Mouse (Mus musculus) colon, adult 2 months (tissue): ENCODE results near the gene A430089I19Rik. TPM values are rescaled to one million over a fixed set of nuclear protein-coding genes. Genes with fewer than 3 reads are reported as not detected.

Experiments
- polyA plus RNA-seq: library from polyadenylated mRNA; depleted of rRNA; stranded (reverse); fragments of >200 nt; gene quantifications from 2 replicates; pipeline ENCODE4 v1.2.3, GENCODE M21; 2012; rRNA removed

Gene A430089I19Rik
- polyA plus RNA-seq, result not detected in 2 replicates

DNA sequence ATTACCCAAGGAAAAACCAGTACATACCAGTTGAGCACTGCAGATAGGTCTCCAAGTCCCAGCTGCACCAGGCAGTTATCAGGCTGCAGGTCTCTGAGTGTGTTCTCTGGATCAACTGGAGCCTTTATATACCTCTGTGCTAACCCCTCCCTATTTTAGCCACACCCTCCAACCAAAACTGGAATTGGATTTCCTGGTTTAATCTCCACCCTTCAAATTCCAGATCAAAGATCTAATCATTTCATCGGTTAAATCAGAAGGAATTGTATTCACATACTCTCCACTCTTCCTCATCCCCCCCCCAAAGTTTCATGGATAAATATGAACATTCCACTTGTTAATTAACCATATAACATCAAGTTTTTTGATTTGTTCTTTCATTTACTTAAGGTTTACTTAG, at the start of gene A430089I19Rik:
Gene A430089I19Rik (minus strand): TSS at position 101 of the 400 bp plus-strand sequence.

GRCm38 (mm10) chr5:94339449-94339848, 32.9 kb upstream of the A430089I19Rik start, which contains the start of gene AA792892:
Gene AA792892, plus strand, starts transcription at chr5:94339749.

GRCm38 (mm10) chr5:94314135-94314534, 7.5 kb upstream of the A430089I19Rik start, which contains the start of gene Gm6502:
Gene Gm6502, plus strand, starts transcription at chr5:94314435.

Other genes with a start within 250 kb of the A430089I19Rik start
- gene BC061212, start 236.3 kb downstream of the A430089I19Rik start, polyA plus RNA-seq, result not detected in 2 replicates
- not detected in 2 replicates for gene Gm6351, start 230.4 kb downstream of the A430089I19Rik start, polyA plus RNA-seq
- not detected in 2 replicates for gene Gm3106, start 88.8 kb downstream of the A430089I19Rik start, polyA plus RNA-seq
- not detected in 2 replicates for gene Gm6502, start 7.6 kb upstream of the A430089I19Rik start, polyA plus RNA-seq
- not detected in 2 replicates for gene AA792892, start 33.0 kb upstream of the A430089I19Rik start, polyA plus RNA-seq
- gene Gm7682, start 139.0 kb upstream of the A430089I19Rik start, polyA plus RNA-seq, result not detected in 2 replicates
- not detected in 2 replicates for gene Gm3139, start 219.5 kb upstream of the A430089I19Rik start, polyA plus RNA-seq